Mouse (Mus musculus): ENCODE measurements at regions not wholly inside any gene's neighbourhood (a gene's known extent, or its start where the extent isn't known, plus 50 kb on each side); places are given as distances from the start of the nearest gene placed in this dataset.
A peak's percentile ranks its signal among the peaks of the same experiment; 100 is the strongest.

GRCm38 (mm10) chr11:89192815-89193214, 109.3 kb downstream of the Nog start:
- Histone ChIP-seq H3K27me3 (ENCODE audit: low read depth, poor library complexity, severe bottlenecking) (peaks cover 11% of the 10 kb centered on the region; the same call in 1 of the 2 replicates), H3K9me3 (replicated peaks) (0 out of 2 replicates have a peak, but pooled peaks cover 3% of the 10 kb centered on the region), H3K4me3 (no peak overlapping the region), H3K27ac (replicated peaks) (no peak overlapping the region), H3K4me1 (0 out of 2 replicates have a peak, but pooled peaks cover under 1% of the 10 kb centered on the region), H3K36me3 (no peaks in the 10 kb centered on the region)
- WGBS = 75% methylated on average over 3 of the region's 3 CpGs
- DNase-seq (ENCODE audit: low spot score) = no peak

GRCm38 (mm10) chr11:89186911-89187621, 113.4 kb downstream of the Gm525 start:
- WGBS = 10% methylated on average over 26 of the region's 26 CpGs
- peaks cover 17% of the 10 kb centered on the region for H3K4me1 ChIP-seq
- peak overlapping the region; percentile 79 for H3K27ac ChIP-seq (replicated peaks)
- DNase-seq (ENCODE audit: low spot score) = peak; percentile 76
- H3K36me3 ChIP-seq = no peaks in the 10 kb centered on the region
- peak overlapping the region; percentile 46 for H3K4me3 ChIP-seq
- no peaks in the 10 kb centered on the region for H3K9me3 ChIP-seq (replicated peaks)
- H3K27me3 ChIP-seq (ENCODE audit: low read depth, poor library complexity, severe bottlenecking) = peaks cover 34% of the 10 kb centered on the region

DNA sequence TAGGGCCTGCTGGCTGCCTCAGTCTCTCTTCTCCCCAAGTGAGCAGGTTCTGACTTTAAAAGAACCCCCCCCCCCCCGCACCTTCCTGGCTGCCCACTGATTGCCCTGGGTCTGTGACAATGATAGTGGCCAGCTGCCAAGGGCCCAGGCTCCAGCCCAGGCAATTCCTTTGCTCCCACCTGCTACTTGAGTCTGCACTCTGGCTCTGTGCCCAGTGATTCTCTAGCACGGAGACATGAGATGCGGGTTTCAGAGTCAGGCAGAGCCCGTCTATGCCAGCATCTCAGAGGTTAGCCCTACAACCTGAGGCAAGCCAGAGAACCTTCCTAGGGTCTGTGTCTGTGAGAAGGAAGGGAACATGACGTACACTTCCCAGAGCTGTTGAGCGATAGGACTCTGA, 112.2 kb downstream of the Gm525 start:
- H3K9me3 ChIP-seq (replicated peaks) = no peaks in the 10 kb centered on the region
- 87% methylated on average over 6 of the region's 6 CpGs for WGBS
- H3K4me1 ChIP-seq = peaks cover 17% of the 10 kb centered on the region
- no peak overlapping the region for H3K4me3 ChIP-seq
- 0 out of 2 replicates have a peak overlapping the region, but pooled peaks have one; percentile 6 for H3K27ac ChIP-seq (replicated peaks)
- H3K36me3 ChIP-seq = no peaks in the 10 kb centered on the region
- H3K27me3 ChIP-seq (ENCODE audit: low read depth, poor library complexity, severe bottlenecking) = peaks cover 34% of the 10 kb centered on the region
- DNase-seq (ENCODE audit: low spot score) = no peak

GRCm38 (mm10) chr11:89181471-89181870, 107.8 kb downstream of the Gm525 start:
- 85% methylated on average over 5 of the region's 5 CpGs for WGBS
- H3K36me3 ChIP-seq = no peaks in the 10 kb centered on the region
- peaks cover 4% of the 10 kb centered on the region for H3K4me1 ChIP-seq
- H3K9me3 ChIP-seq (replicated peaks) = no peaks in the 10 kb centered on the region
- peaks cover 10% of the 10 kb centered on the region for H3K27me3 ChIP-seq (ENCODE audit: low read depth, poor library complexity, severe bottlenecking)
- no peak overlapping the region for H3K27ac ChIP-seq (replicated peaks)
- no peak overlapping the region for H3K4me3 ChIP-seq
- no peak for DNase-seq (ENCODE audit: low spot score)

GRCm38 (mm10) chr11:89178436-89178835, 104.8 kb downstream of the Gm525 start:
- WGBS = 89% methylated on average over 7 of the region's 7 CpGs
- Histone ChIP-seq H3K36me3 (no peaks in the 10 kb centered on the region), H3K9me3 (replicated peaks) (no peaks in the 10 kb centered on the region), H3K4me3 (no peak overlapping the region), H3K4me1 (peaks cover 14% of the 10 kb centered on the region), H3K27me3 (ENCODE audit: low read depth, poor library complexity, severe bottlenecking) (no peaks in the 10 kb centered on the region), H3K27ac (replicated peaks) (no peak overlapping the region)
- no peak for DNase-seq (ENCODE audit: low spot score)

DNA sequence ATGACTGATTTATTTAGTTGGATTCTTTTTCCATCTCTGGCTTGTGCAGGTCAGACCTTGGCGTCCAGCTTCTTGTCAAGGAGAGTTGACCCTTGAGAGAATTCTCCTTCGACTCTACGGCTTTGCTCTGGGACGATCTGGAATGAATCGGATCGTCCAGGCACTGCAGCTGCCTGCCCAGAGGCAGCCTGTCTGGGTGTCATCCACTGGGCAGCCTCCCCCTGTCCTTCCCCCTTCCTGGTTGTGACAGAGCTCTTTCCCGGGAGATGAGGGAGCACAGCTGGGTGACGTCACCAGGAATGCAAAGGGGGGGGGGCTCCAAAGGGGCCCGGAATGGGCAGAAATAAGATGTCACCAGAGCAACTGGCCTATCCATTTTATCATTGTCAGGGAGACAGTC, 101.9 kb downstream of the Gm525 start:
- no peak overlapping the region for H3K4me3 ChIP-seq
- H3K4me1 ChIP-seq = peaks cover 14% of the 10 kb centered on the region
- no peak overlapping the region for H3K27ac ChIP-seq (replicated peaks)
- no peaks in the 10 kb centered on the region for H3K36me3 ChIP-seq
- H3K9me3 ChIP-seq (replicated peaks) = no peaks in the 10 kb centered on the region
- peak; percentile 32 for DNase-seq (ENCODE audit: low spot score)
- 23% methylated on average over 9 of the region's 9 CpGs for WGBS
- no peaks in the 10 kb centered on the region; the same call in 1 of the 2 replicates for H3K27me3 ChIP-seq (ENCODE audit: low read depth, poor library complexity, severe bottlenecking)

GRCm38 (mm10) chr11:89174967-89175366, 101.3 kb downstream of the Gm525 start:
- Histone ChIP-seq H3K27me3 (ENCODE audit: low read depth, poor library complexity, severe bottlenecking) (no peaks in the 10 kb centered on the region; the same call in 1 of the 2 replicates), H3K4me1 (peaks cover 14% of the 10 kb centered on the region), H3K27ac (replicated peaks) (no peak overlapping the region), H3K36me3 (no peaks in the 10 kb centered on the region), H3K9me3 (replicated peaks) (no peaks in the 10 kb centered on the region), H3K4me3 (no peak overlapping the region)
- DNase-seq (ENCODE audit: low spot score) = no peak
- WGBS = 38% methylated on average over 6 of the region's 6 CpGs

- Histone ChIP-seq H3K36me3 (no peaks in the 10 kb centered on the region), H3K9me3 (replicated peaks) (no peaks in the 10 kb centered on the region)
- WGBS = 14% methylated on average over 6 of the region's 6 CpGs
Measured at GRCm38 (mm10) chr11:89165278-89165677, 91.6 kb downstream of the Gm525 start.

GRCm38 (mm10) chr11:89153466-89154406, 80.1 kb downstream of the Gm525 start:
- H3K9me3 ChIP-seq (replicated peaks) = no peaks in the 10 kb centered on the region
- no peaks in the 10 kb centered on the region for H3K36me3 ChIP-seq
- WGBS = 78% methylated on average over 13 of the region's 13 CpGs
- no peak overlapping the region for H3K27ac ChIP-seq (replicated peaks)
- no peaks in the 10 kb centered on the region for H3K27me3 ChIP-seq (ENCODE audit: low read depth, poor library complexity, severe bottlenecking)
- H3K4me1 ChIP-seq = no peaks in the 10 kb centered on the region; the same call in 1 of the 2 replicates
- no peak for DNase-seq (ENCODE audit: low spot score)
- H3K4me3 ChIP-seq = no peak overlapping the region

More at GRCm38 (mm10) chr11:89165278-89165677, 91.6 kb downstream of the Gm525 start:
- peak; percentile 80 for DNase-seq (ENCODE audit: low spot score)
- Histone ChIP-seq H3K27ac (replicated peaks) (no peak overlapping the region), H3K27me3 (ENCODE audit: low read depth, poor library complexity, severe bottlenecking) (peaks cover 8% of the 10 kb centered on the region; the same call in 1 of the 2 replicates), H3K4me3 (no peak overlapping the region), H3K4me1 (no peaks in the 10 kb centered on the region)

DNA sequence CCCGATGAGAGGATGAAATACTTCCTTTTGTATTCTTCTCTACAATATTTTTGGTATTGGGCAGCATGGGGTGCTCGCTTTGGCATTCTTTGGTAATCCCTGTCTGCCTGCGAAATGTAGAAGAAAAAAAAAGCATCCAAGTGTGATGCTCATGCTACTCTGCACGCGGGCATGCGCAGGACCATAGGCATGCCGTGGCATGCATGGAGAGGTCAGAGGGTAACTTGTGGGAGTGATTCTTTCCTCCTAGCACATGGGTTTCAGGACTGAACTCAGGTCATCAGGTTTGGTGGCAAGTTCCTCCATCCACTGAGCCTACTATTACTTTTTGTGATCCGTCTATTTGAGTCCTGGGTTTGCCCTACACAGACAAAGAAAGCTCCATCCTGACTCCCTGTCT, 74.3 kb downstream of the Gm525 start:
- 90% methylated on average over 8 of the region's 8 CpGs for WGBS
- Histone ChIP-seq H3K4me3 (no peak overlapping the region), H3K4me1 (peaks cover 6% of the 10 kb centered on the region), H3K9me3 (replicated peaks) (no peaks in the 10 kb centered on the region), H3K27me3 (ENCODE audit: low read depth, poor library complexity, severe bottlenecking) (no peaks in the 10 kb centered on the region), H3K36me3 (no peaks in the 10 kb centered on the region), H3K27ac (replicated peaks) (no peak overlapping the region)
- DNase-seq (ENCODE audit: low spot score) = no peak

DNA sequence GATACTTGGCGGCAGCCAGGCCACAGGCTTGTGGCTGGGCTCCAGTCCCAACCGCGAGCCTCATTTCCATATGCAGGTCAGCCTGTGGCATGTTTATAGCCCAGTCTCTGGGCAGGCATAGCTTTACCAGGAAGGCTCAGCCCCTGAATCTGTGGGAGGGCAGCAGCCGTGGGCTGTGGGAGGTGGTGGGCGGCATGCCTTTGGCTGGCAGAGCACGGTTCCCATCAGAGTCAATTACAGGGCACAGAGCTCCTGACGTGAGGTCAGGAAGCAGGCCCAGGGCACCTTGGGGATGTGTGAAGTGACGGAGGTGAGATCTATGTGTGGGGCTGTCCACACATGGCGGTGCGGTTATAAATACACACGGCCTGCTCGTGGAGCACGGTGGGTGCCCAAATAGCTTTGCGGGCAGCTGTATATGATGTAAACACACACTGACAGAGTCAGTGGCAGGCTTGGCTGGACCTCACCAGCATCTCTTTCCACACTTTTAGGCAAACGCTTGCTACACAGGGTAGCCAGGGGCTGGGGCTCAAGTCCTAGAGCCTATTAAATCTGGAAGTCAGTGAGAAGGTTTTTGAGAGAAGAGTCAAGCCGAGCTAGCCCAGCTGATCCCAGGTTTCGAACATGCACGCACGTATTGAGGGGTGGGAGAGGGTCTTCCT, 71.8 kb downstream of the Gm525 start:
- peaks cover 14% of the 10 kb centered on the region for H3K4me1 ChIP-seq
- H3K27me3 ChIP-seq (ENCODE audit: low read depth, poor library complexity, severe bottlenecking) = no peaks in the 10 kb centered on the region
- no peaks in the 10 kb centered on the region for H3K9me3 ChIP-seq (replicated peaks)
- WGBS = 76% methylated on average over 19 of the region's 19 CpGs
- no peak overlapping the region for H3K4me3 ChIP-seq
- H3K36me3 ChIP-seq = no peaks in the 10 kb centered on the region
- no peak for DNase-seq (ENCODE audit: low spot score)
- peak overlapping the region; percentile 52; the same call in 1 of the 2 replicates for H3K27ac ChIP-seq (replicated peaks)

DNA sequence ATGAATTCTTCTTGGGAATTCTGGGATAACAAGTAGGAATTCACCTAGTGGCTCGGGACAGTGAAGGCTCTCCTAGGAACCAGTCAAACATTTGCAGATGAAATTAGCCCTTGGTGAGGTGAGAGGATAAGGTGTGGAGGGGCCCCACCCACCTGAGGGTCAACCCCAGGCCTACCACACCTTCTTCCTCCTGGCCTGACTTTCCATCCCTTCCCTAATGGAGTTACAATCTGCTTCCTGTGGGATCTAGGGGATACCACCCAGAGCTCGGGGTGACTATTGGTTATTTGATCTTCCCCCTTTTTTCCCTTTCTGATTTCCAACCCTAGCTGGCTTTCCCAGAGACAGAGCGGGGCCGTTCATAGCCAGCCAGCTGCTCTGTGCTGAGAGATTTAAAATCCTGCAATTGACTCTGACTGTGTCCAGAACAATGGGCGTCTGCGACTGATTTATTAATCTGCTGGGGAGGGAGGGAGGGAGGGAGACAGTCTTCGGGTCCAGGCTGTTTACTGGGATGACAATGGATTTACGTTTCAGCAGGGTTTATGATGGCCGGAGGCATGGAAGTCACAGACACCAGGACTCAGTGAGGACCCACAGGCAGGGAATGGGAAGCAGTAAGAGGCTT, 69.0 kb downstream of the Gm525 start:
- DNase-seq (ENCODE audit: low spot score) = no peak
- no peaks in the 10 kb centered on the region for H3K36me3 ChIP-seq
- WGBS = 61% methylated on average over 9 of the region's 9 CpGs
- H3K27ac ChIP-seq (replicated peaks) = peak overlapping the region; percentile 69
- no peak overlapping the region for H3K4me3 ChIP-seq
- no peaks in the 10 kb centered on the region for H3K27me3 ChIP-seq (ENCODE audit: low read depth, poor library complexity, severe bottlenecking)
- H3K9me3 ChIP-seq (replicated peaks) = no peaks in the 10 kb centered on the region
- H3K4me1 ChIP-seq = peaks cover 14% of the 10 kb centered on the region
